27 mouse cellular contexts compared by ENCODE assay signal in the genomic region with DNA sequence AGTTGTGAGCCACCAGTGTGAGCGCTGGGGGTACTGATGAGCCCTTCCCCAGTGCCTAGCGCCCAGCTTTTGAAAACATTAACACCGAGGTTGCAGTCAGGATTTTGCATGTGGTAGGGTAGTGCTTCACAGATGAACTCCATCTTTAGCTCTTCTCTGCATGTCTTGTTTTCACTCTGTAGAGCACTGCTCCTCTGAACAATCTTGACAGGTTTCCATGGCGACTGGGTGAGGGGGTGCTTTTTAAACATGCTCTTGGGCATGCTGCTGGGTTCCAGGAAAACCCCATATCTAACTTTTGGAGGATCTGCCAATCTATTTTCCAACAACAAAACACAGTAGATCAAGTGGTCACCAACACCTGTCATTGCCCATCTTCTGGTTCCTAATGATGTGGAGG. TPM values are rescaled to one million over a fixed set of nuclear protein-coding genes. Genes with fewer than 3 reads are reported as not detected.
"Had no signal": no experiment of that assay in that cellular context is flagged by ENCODE, and none has a peak within 500 bp of the region (broad histone marks: within the 10 kb centered on the region; RNA-seq: fewer than 3 reads in every experiment).

No protein-coding gene starts in this region.

- ATAC-seq: midbrain, embryonic 16.5 days had no signal

- H3K4me2 ChIP-seq: lung, embryonic 14.5 days; neural tube, embryonic 13.5 days; neural tube, embryonic 15.5 days had no signal

- H3K9ac ChIP-seq: liver, embryonic 14.5 days; lung, embryonic 14.5 days; neural tube, embryonic 13.5 days; neural tube, embryonic 15.5 days had no signal

- DNase-seq: lung, adult 18-20 months; lung, embryonic 14.5 days; lung, postnatal 10 days; lung, postnatal 4 days; midbrain, embryonic 14.5 days; retina, postnatal 1 day; right cerebral cortex, adult 18-20 months; right cerebral cortex, postnatal 14 days; right cerebral cortex, postnatal 4 days; spleen, adult 18-20 months; thymus, adult 18-20 months; thymus, postnatal 14 days; thymus, postnatal 4 days had no signal

- H3K4me1 ChIP-seq: midbrain, embryonic 10.5 days; neural tube, embryonic 13.5 days; neural tube, embryonic 15.5 days had no signal

- H3K27ac ChIP-seq: liver, embryonic 14.5 days; midbrain, embryonic 10.5 days; neural tube, embryonic 13.5 days; neural tube, embryonic 15.5 days had no signal

- H3K36me3 ChIP-seq: midbrain, embryonic 10.5 days; neural tube, embryonic 13.5 days; neural tube, embryonic 15.5 days had no signal

- H3K4me3 ChIP-seq: midbrain, embryonic 10.5 days; myocyte; neural tube, embryonic 13.5 days; neural tube, embryonic 15.5 days had no signal

RNA-seq across cellular contexts. Expression of a gene that starts 23.3 kb away (rescaled TPM):
- polyA plus RNA-seq: liver, embryonic 14.5 days; liver, embryonic 16.5 days; lung, embryonic 14.5 days; lung, embryonic 16.5 days; myocyte; neural tube, embryonic 11.5 days; neural tube, embryonic 13.5 days; neural tube, embryonic 15.5 days; small intestine, adult 2 months; stomach, embryonic 14.5 days; stomach, embryonic 16.5 days; thymus, postnatal 0 days; urinary bladder, adult 2 months had no signal
